Mouse (Mus musculus) liver, embryonic 16.5 days (tissue): ENCODE data around the gene Plac1. TPM values are rescaled to one million over a fixed set of nuclear protein-coding genes. Genes with fewer than 3 reads are reported as not detected.

Experiments used
- ATAC-seq: fragments of 200-750 bp; cut with Nextera tagmentation; 2 replicates; pipeline ENCODE4 v1.8.0; 2017; ENCODE audit warnings: low read depth, mild to moderate bottlenecking, moderate number of reproducible peaks, moderate library complexity
- H3K27ac ChIP-seq: fragments of 300-500 bp; sonication (generic); 2 replicates; pipeline ENCODE4 v1.5.1; 2014; ENCODE audit warnings: mild to moderate bottlenecking, low read length
- H3K27me3 ChIP-seq: fragments of 300-500 bp; sonication (generic); 2 replicates; pipeline ENCODE4 v1.6.1; 2014; ENCODE audit warnings: low read depth, low read length, mixed read lengths; ENCODE audit not compliant: control insufficient read depth, insufficient read depth
- H3K36me3 ChIP-seq: fragments of 300-500 bp; sonication (generic); 2 replicates; pipeline ENCODE4 v1.6.1; 2014; ENCODE audit warnings: mild to moderate bottlenecking; ENCODE audit not compliant: control insufficient read depth, insufficient read depth
- H3K4me1 ChIP-seq: fragments of 300-500 bp; sonication (generic); 2 replicates; pipeline ENCODE4 v1.6.1; 2014; ENCODE audit warnings: low read depth, low read length, mixed read lengths; ENCODE audit not compliant: control insufficient read depth
- H3K4me2 ChIP-seq: fragments of 300-500 bp; sonication (generic); 2 replicates; pipeline ENCODE4 v1.6.1; 2014; ENCODE audit warnings: low read depth, low read length, mixed read lengths
- H3K4me3 ChIP-seq: fragments of 300-500 bp; sonication (generic); 2 replicates; pipeline ENCODE4 v1.5.1; 2014; ENCODE audit warnings: low read depth, mild to moderate bottlenecking, low read length
- H3K9ac ChIP-seq: fragments of 300-500 bp; sonication (generic); 2 replicates; pipeline ENCODE4 v1.6.1; 2014; ENCODE audit warnings: low read depth, low read length
- H3K9me3 ChIP-seq: fragments of 300-500 bp; sonication (generic); replicated peaks from 2 replicates; pipeline ENCODE4 v1.6.1; 2016; ENCODE audit warnings: low read length; ENCODE audit not compliant: control insufficient read depth
- WGBS: fragments of 180-500 bp; shearing (Covaris S2); extraction: QIAGEN DNeasy Blood & Tissue Kit; methylation state at CpG from one replicate; pipeline ENCODE4 v1.1.7; 2014; ENCODE audit not compliant: insufficient replicate concordance; 5-methylcytosine and 5-hydroxymethylcytosine counted together
- polyA plus RNA-seq: library from polyadenylated mRNA; unstranded; fragments of >200 nt; fragmentation: Nextera tagmentation; extraction: Ambion mirVana; gene quantifications from 2 replicates; pipeline ENCODE4 v1.2.1, GENCODE M21; 2015

Plac1 gene
- polyA plus RNA-seq, 1 experiment from 2014 or later = 0.85 TPM

DNA sequence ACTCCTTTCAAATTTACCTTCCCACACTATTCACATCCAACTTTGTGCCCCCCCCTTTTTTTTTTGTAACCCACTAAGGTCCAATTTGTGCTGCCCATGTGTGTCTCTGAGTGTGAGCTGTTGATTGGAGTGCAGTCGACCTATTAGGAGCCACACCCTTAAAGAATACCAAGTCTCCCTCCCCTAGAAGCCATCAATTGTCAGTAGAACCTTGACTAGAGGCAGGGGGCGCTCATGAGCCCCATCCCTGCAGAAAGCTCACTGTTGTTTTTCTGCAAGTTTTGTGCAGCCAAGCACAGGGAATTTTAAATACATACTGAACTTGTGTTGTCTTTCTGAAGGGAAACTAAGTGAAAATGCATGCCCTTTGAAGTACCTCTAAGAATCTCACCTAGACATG is 1.9 kb downstream of the Plac1 start:
- ATAC-seq = no peak
- Histone ChIP-seq H3K36me3 (no peaks in the 10 kb centered on the region), H3K27me3 (no peaks in the 10 kb centered on the region), H3K9me3 (no peaks in the 10 kb centered on the region), H3K4me3 (no peak overlapping the region), H3K27ac (no peak overlapping the region), H3K9ac (no peak overlapping the region), H3K4me2 (no peak overlapping the region), H3K4me1 (no peaks in the 10 kb centered on the region)
- WGBS = 2% methylated on average over 2 of the region's 2 CpGs

DNA sequence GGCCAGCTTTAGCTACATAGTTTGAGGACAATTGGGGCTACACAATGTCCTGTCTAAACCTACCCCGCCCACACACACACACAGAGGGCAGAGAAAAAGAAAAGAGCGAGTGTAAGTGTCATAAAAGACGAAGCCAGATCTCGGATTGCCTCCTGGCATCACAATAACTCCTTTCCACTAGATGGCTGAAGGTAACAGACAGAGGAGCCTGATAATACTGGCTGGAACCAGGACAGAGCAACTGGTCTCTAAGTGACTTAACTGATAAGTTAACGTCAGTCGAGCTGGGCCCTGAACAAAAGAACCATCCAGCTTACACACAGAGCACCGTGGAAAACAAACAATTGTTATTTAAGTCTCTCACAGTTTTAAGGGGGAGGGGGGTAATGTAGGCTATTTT is 3.5 kb downstream of the Plac1 start:
- Histone ChIP-seq H3K36me3 (no peaks in the 10 kb centered on the region), H3K4me1 (no peaks in the 10 kb centered on the region), H3K27ac (no peak overlapping the region), H3K9ac (no peak overlapping the region), H3K9me3 (no peaks in the 10 kb centered on the region), H3K27me3 (no peaks in the 10 kb centered on the region), H3K4me2 (no peak overlapping the region), H3K4me3 (no peak overlapping the region)
- 29% methylated on average over 7 of the region's 7 CpGs for whole genome bisulfite sequencing
- ATAC-seq = 0 out of 2 replicates have a peak, but pooled peaks have one; percentile 30

DNA sequence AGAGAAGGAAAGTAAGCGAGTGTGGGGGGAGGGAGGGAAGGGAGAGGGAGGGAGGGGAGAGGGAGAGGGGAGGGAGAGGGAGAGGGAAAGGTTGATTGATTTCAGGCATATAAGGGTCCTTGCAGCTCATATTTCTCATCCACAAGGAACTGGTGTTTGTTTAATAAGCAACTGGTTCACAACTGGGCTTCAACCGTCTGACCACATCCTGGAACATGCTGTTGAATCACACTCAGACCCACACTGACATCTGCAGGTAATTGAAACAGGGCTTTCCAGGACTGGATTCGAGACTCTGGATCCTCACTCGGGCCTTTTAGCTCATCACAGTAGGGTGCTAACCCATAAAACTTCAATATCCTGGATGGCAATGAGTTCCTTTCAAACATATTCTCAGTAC is 6.2 kb downstream of the Plac1 start:
- WGBS = 38% methylated on average over 4 of the region's 4 CpGs
- Histone ChIP-seq H3K27ac (no peak overlapping the region), H3K4me3 (no peak overlapping the region), H3K4me1 (no peaks in the 10 kb centered on the region), H3K27me3 (no peaks in the 10 kb centered on the region), H3K36me3 (no peaks in the 10 kb centered on the region), H3K4me2 (no peak overlapping the region), H3K9me3 (no peaks in the 10 kb centered on the region), H3K9ac (no peak overlapping the region)
- no peak for ATAC-seq

DNA sequence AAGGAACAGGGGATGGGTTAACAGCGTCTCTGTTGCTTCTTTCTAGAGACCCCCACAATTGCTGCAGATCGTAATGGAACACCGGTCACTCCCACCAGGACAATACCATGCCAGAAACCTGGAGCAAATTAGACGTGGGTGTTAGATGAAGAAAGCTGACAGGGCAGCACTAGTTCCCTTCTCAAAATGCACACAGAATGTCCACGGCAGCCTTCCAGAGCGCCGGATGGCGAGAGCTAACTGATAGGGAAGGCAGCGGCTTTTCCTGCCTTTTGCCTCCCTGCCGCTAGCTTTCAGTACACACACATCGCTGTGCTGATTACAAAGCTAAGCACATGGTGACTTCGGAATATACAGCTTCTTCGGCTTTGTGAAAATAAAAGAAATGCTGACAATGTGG is 7.9 kb downstream of the Plac1 start:
- 23% methylated on average over 13 of the region's 13 CpGs for WGBS
- Histone ChIP-seq H3K27ac (no peak overlapping the region), H3K9me3 (no peaks in the 10 kb centered on the region), H3K4me2 (peak overlapping the region; percentile 56), H3K27me3 (no peaks in the 10 kb centered on the region), H3K36me3 (no peaks in the 10 kb centered on the region), H3K4me3 (peak overlapping the region; percentile 31), H3K9ac (no peak overlapping the region), H3K4me1 (no peaks in the 10 kb centered on the region)
- no peak for ATAC-seq

DNA sequence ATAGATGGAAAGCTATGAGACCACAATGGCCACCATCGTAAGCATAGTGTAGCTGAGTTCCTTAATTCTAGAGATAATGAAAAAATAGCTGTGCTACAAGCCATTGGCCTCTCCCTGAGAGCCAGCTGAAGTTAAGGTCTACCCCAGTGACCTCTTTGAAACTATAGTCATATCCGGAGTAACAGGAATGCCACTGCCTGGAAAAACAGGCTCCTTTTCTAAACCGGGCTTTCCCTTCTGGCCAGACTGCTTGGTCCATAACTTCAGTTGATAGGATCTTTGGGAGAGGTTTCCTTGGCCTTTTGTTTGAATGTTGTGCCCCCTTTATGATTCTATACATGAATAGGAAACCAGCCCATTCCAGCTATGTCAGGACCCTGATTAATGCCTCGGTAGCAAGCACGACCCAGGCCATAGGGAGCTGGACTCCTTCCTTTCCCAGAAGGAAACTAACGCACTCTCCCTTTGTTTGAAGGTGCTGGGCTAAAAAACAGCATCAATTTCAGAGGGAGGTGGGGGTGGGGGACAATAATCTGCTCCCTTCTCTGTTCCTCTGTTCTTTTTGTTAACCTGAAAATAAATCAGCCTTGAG is 15.5 kb downstream of the Plac1 start:
- H3K4me3 ChIP-seq = no peak overlapping the region
- H3K36me3 ChIP-seq = no peaks in the 10 kb centered on the region
- H3K27me3 ChIP-seq = no peaks in the 10 kb centered on the region
- no peak overlapping the region for H3K4me2 ChIP-seq
- H3K9me3 ChIP-seq = no peaks in the 10 kb centered on the region
- H3K27ac ChIP-seq = no peak overlapping the region
- no peak for ATAC-seq
- H3K9ac ChIP-seq = no peak overlapping the region
- 46% methylated on average over 6 of the region's 6 CpGs for WGBS
- H3K4me1 ChIP-seq = no peaks in the 10 kb centered on the region

DNA sequence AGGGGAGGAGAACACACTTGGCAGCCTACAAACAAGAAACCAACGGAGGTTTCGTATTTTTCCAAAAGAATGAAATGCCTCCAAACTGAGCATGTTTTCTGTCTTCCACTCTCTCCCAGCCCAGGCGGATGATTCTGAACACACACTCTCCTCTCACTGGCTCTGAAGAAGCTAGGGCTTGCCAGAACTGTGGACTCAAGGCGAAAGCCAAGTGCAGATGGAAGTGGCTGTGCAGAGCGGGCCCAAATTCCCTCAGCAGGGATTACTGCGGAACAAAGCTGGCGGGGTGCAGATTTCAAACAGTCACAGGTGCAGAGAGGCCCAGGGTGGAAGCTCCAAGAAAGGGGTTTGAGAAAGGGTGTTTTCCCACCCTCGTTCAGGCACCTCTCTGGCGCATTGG is 19.1 kb downstream of the Plac1 start:
- no peak for ATAC-seq
- Histone ChIP-seq H3K4me3 (no peak overlapping the region), H3K27ac (no peak overlapping the region), H3K4me2 (no peak overlapping the region), H3K9me3 (no peaks in the 10 kb centered on the region), H3K36me3 (no peaks in the 10 kb centered on the region), H3K27me3 (no peaks in the 10 kb centered on the region), H3K4me1 (no peaks in the 10 kb centered on the region), H3K9ac (no peak overlapping the region)
- 72% methylated on average over 9 of the region's 9 CpGs for WGBS

DNA sequence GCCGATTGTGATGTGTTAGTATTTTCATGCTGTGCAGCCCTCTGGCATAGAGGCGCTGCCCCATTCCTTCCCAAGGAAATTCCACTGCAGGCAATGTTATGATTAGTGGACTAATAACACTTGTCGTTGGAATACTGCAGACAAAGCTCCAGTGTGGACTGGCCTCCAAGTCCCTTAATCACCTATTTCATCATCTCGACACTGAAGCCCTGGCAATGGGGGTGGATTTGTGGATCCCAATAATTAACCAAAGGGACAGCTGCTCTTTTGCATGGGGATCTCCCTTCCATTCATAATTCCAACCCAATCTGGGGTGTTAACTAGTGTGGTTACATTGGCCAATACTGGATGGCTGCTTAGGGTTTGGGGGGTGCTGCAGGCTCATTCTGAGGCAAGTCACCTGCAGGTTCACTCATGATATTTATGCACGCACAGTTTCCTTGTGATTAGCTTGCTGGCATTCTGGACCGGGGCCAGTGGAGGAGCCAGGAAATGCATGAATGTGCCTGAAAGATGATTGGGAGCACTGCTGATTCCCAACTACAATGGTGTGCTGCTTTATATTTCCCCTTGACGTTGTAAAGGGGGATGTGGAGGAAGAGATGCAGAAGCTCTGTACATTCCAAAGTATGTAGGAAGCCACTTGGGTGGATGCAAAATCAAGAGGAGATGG is 25.2 kb downstream of the Plac1 start:
- no peaks in the 10 kb centered on the region for H3K27me3 ChIP-seq
- H3K9ac ChIP-seq = no peak overlapping the region
- no peaks in the 10 kb centered on the region for H3K36me3 ChIP-seq
- no peak for ATAC-seq
- no peak overlapping the region for H3K4me3 ChIP-seq
- no peak overlapping the region for H3K27ac ChIP-seq
- 57% methylated on average over 7 of the region's 7 CpGs for WGBS
- no peaks in the 10 kb centered on the region for H3K9me3 ChIP-seq
- H3K4me2 ChIP-seq = no peak overlapping the region
- H3K4me1 ChIP-seq = no peaks in the 10 kb centered on the region

DNA sequence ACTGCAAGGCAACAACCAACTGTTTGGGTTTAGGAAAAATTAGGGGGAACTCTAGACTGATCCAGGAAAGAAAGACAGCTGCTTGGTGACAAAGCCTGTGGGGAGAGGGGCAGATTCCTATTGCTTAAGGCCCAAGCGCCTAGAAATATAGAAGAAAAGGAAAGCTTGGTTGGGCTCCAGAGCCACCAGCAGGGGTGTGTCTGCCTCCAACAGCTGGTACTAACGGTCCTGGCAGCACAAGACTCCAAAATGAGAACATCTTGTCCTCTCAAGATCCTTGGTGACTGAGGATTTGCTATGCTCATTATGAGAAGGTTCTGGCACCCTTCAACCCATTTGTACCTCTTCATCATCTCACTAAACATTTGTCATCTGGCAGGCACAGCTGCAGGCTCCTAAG is 26.1 kb downstream of the Plac1 start:
- no peaks in the 10 kb centered on the region for H3K9me3 ChIP-seq
- no peaks in the 10 kb centered on the region for H3K36me3 ChIP-seq
- no peak overlapping the region for H3K27ac ChIP-seq
- H3K4me1 ChIP-seq = no peaks in the 10 kb centered on the region
- H3K9ac ChIP-seq = no peak overlapping the region
- H3K27me3 ChIP-seq = no peaks in the 10 kb centered on the region
- ATAC-seq = no peak
- 69% methylated on average over 2 of the region's 2 CpGs for WGBS
- H3K4me3 ChIP-seq = no peak overlapping the region
- no peak overlapping the region for H3K4me2 ChIP-seq

DNA sequence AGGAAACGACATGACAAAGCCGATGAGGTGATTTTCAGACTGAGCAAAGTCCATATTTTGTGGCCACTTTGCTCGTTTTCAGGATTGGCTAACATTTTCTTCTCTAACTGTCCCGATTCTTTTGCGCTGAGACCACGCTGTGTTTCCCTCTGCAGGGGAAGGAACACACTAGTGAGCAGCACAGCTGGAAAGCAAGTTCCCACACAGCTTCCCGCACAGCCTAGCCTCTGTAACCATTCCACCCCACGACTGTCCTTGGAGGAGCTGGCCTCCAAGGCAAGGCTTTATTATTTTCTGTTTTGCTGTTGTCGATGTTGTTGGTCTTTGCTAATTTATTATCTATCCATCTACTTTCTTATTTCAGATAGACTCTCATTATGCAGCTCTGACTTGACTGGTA is 27.4 kb downstream of the Plac1 start:
- Histone ChIP-seq H3K27ac (no peak overlapping the region), H3K9ac (no peak overlapping the region), H3K4me3 (no peak overlapping the region), H3K4me2 (no peak overlapping the region), H3K4me1 (no peaks in the 10 kb centered on the region), H3K36me3 (no peaks in the 10 kb centered on the region), H3K9me3 (no peaks in the 10 kb centered on the region), H3K27me3 (no peaks in the 10 kb centered on the region; the same call in 1 of the 2 replicates)
- ATAC-seq = no peak
- WGBS = 52% methylated on average over 9 of the region's 9 CpGs
